Mouse (Mus musculus) urinary bladder, postnatal 25 days (tissue): ENCODE measurements around the gene Sh3bgrl3.
A peak's percentile ranks its signal among the peaks of the same experiment; 100 is the strongest.

Experiments
- DNase-seq: peaks from one replicate; pipeline ENCODE4 v3.0.0; 2022; ENCODE audit warnings: low spot score

The Sh3bgrl3 gene

GRCm38 (mm10) chr4:134110653-134111052 is 17.9 kb downstream of the Sh3bgrl3 start:
- DNase-seq, result no peak

DNA sequence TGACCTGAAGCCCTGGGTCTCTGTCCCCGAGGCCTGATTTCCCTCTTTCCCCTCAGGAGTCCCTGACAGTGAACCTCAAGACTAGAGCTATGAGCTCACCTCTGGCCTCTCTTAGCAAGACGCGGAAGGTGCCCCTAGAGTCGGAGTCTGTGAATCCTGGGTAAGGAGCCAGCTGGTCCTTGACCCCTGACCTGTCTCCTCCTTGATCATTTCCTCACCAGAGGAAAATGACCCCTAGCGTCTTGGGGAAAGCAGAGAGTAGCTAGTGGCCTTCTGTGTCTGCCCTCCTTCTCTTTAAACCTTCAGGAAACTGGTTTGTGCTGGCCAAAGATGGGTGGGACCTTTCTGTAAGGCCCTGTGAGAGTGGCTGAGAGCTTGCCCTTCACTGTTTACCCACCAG is 20.4 kb downstream of the Sh3bgrl3 start:
- no peak for DNase-seq

GRCm38 (mm10) chr4:134107730-134108129 is 20.9 kb downstream of the Sh3bgrl3 start:
- no peak for DNase-seq

DNA sequence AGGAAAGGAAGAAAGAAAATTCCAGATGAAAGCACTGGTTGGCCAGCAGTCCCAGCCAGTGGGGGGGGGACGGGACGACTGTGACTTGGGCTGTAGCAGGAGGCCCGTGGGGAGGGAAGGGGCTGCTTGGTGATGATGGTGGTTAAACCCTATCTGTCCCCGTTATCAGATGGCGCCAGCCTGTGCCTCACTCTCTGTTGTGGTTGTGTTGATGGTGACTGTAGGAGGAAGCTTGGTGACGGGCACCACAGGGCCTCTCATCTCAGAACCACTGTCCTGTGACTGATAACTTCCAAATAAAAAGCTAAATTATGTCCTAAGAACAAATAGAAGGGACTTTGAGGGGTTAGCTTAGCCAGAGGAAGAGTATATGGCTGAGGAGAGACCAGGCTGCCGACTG is 22.5 kb downstream of the Sh3bgrl3 start:
- no peak for DNase-seq

DNA sequence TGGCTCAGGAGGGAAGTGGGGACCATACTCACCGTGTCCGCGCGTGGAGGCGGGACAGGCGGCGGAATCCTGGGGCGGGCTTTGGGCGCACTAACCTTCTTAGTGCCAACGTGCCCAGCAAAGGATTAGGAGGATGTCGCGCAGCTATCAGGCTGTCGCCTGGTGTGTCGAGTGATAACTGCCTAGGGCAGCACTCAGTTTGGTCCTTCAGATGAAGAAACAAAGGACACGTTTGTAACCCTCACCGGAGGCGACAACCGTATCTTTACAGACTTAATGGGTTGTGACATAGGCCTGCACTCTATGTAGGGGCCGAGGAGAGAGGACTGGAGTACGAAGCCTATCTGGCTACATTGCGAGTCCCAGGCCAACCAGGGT is 25.9 kb downstream of the Sh3bgrl3 start:
- no peak for DNase-seq

- peak; percentile 74 for DNase-seq
Observed at GRCm38 (mm10) chr4:134101979-134102741, 26.4 kb downstream of the Sh3bgrl3 start, which contains the start of gene Ubxn11. Gene Ubxn11, plus strand, starts transcription at chr4:134102570.

- no peak for DNase-seq
Observed at GRCm38 (mm10) chr4:134100245-134100644, 28.3 kb downstream of the Sh3bgrl3 start.

- no peak for DNase-seq
Observed at GRCm38 (mm10) chr4:134098628-134099027, 30.0 kb downstream of the Sh3bgrl3 start.

- no peak for DNase-seq
Observed at GRCm38 (mm10) chr4:134097015-134097608, 31.5 kb downstream of the Sh3bgrl3 start.

DNA sequence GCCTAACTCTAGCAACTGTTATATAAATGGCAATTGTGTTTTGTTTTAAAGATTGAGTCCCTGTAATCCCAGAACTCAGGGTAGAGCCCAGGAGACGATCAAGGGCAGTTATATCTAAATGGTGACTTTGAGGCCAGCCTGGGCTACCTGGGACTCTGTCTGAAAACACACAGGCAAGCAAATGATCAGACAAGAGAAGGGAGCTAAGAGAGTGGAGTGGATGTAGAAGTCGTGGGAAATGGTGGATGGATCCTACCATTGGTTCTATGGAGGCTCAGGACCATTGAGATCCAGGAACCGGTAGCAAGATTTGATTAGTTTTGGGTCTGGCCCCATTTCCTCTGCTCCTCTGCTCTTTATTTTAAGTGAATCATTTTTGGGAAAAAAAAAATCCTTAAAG is 32.5 kb downstream of the Sh3bgrl3 start:
- DNase-seq, result no peak

- DNase-seq, result no peak
Observed at GRCm38 (mm10) chr4:134094923-134095547, 33.6 kb downstream of the Sh3bgrl3 start, which contains the start of gene Cd52. Gene Cd52, minus strand, starts transcription at chr4:134095082.

DNA sequence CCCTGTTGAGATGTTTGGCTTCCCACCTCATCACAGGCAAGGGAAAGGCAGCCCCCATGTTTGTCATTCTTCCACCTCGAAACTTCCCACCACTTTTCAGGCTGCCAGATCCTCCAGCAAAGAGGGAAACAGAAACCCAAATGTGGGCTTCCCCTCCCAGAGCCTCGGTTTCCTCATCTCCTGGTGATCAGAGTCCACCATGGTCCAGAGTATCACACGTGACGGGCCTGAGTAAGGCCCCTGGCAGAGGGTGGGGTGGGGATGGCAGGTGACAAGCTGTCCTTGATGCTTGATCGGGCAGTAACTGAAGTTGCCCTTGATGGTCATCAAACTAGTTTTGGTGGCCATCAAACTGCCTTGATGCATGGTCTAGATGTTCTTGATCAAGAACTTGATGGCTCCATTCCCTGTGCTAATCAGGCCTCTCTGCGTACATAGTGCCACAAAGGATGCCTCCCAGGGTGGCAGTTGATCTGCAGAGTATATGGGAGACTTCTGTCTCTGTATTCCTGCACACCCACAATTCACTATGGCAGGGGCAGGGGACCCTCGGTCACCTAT is 34.5 kb downstream of the Sh3bgrl3 start:
- no peak for DNase-seq

DNA sequence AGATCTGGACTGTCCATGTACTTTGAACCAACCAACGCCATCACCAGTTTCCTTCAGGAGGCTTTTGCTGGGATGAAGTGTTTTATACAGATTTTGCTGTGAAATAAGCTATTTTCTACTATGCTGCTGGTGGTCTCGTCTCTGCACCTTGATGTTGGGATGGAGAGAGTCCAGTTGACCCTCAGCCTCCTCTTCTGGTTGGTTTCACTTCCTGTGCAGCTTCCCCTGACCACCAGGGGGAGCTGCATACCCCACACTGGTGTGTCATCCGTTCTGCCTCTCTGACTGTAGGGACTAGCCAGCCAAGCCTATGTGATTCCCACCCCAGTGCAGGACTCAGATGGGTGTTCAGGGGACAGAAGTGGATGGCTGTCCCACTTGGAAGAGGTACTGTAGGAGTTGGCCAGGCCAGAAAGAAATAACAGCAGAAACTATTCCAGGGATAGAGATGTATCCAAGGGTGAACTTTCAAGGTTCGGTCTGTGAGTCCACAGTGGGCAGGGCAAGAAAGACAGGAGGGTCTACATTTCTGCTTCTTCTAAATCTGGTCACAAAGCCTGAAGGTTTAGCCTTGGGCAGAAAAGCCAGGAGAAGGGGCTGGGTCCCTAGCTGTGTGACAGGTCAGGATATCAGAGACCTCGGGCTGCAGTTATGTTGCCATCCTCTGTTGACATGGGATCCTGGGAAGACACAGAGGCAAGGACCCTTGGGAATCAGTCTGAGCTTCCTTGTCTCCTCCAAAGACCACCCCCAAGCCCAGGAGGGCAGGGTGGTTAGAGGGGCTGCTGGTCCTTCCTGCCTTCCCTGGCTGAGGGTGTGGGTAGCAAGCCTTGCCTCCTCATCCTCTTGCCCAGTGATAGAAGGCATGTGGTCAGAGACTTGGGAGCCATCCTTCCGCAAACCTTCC is 36.0 kb downstream of the Sh3bgrl3 start:
- DNase-seq, result peak; percentile 58

DNA sequence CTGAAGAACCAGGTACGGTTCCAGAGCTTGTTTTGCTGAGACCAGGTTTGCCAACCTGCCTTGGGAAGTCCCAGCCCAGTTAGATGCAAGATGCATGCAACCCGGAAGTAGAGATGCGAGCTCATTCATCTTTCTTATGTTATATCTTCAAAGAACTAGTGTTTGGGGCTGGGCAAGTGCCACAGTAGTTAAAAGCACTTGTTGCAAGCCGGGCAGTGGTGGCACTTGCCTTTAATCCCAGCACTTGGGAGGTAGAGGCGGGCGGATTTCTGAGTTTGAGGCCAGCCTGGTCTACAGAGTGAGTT is 37.4 kb downstream of the Sh3bgrl3 start:
- no peak for DNase-seq

DNA sequence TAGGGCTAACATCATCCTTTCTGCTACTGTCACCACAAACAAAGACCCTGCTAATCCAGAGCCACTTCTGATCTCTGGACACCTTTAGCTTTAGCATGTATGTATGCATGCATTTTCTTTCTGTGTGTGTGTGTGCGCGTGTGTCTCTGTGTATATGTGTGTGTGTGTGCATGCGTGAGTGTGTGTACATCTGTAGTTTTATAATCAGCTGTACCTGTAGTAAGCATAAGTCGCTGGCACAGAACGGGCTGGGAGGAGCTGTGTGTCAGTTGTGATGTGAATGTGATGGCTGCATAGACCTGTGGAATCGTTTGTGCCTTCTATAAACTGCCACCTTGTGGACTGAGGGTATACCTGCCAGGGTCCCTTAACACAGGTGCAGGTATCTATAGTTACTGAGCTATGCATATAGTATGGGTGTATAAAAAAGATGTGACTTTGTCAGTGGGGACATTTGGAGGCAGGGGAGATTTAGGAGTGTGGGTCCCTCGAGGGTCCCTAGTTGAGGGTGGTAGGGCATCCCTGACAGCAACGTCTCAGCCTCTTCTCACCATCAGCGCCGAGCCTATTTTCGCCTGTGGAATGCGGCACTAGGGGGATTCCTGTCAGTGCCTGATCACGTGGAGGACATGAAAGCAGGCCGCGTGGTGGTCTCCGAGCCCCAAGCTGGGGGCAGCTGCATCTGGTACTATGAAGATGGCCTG is 37.9 kb downstream of the Sh3bgrl3 start:
- no peak for DNase-seq

DNA sequence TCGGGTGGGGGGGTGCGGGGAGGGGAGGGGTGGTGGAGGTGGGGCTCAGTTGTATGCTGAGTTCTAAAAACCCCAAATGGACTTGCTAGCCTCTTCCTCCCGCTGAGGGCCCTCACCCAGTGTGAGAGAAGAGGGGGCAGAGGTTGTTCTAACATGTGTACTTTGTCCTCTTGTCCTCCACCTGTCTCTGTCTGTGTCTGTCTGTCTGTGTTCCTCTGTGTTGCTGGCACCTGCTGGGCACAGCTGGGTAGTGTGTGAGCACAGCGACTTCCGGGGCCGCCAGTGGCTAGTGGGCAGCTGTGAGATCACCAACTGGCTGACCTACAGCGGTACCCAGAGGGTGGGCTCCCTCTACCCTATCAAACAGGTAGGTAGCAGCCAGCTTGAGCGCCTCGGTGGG is 39.6 kb downstream of the Sh3bgrl3 start:
- no peak for DNase-seq

DNA sequence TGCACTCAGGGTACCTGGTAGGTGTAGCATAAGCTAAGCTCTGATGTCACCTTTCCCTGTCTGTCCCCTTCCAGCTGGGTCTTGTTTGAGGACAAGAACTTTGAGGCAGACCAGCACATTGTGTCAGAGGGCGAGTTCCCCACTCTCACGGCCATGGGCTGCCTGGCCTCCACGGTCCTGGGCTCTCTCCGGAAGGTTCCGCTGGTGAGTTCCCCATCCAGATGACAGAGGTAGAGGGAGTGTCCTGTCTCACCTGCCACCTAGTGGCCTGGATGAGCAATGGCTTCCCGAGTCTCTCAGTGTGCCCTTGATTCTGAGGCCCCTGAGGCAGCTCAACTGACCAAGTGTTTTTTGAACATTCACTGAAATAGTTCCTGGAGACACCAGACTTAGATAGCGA is 41.2 kb downstream of the Sh3bgrl3 start:
- no peak for DNase-seq

DNA sequence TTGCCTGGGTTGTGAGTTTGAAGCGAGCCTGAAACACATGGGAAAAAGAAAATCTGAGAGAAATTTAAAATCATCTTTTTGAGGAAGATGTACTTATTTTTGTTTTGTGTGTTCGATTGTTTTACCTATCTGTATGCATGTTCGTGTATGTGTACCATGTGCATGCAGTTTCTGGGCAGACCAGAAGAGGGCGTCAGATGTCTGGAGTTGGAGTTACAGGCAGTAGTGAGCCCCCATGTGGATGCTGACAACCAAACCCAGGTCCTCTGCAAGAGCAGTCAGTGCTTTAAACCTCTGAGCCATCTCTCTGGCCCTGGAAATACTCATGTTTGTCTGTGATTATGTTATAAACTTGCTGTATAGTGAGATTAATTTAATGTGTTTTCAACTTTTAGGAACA is 43.6 kb downstream of the Sh3bgrl3 start:
- DNase-seq, result no peak

GRCm38 (mm10) chr4:134082460-134082859 is 46.1 kb downstream of the Sh3bgrl3 start:
- DNase-seq, result no peak

DNA sequence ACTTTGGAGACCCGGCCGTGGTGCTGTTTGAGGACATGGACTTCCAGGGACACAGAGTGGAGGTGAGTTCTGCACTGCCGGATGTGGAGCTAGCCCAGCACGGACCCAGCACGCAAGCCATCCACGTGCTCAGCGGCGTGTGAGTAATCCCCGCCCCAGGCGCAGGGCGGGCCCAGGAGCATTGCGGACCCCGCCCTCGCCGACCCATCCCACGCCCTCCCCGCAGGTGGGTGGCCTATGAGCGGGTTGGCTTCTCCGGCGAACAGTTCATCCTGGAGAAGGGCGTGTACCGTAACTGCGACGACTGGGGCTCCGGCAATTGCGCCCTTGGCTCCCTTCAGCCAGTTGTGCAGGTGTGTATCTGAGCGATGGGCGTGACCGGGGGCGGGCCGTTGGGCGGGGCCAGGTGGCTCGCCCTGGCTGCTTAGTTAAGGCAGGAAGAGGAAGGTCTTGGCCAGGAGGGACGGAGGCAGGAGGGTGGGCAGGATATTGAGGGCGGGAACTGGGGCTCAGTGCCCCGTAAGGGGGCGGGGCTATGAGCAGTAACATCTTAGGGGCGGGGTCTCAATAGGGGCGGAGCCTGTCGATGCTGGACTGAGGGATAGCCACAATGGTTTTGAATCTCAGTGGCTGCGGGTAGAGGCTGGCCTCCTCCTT is 46.7 kb downstream of the Sh3bgrl3 start:
- DNase-seq, result peak; percentile 63

DNA sequence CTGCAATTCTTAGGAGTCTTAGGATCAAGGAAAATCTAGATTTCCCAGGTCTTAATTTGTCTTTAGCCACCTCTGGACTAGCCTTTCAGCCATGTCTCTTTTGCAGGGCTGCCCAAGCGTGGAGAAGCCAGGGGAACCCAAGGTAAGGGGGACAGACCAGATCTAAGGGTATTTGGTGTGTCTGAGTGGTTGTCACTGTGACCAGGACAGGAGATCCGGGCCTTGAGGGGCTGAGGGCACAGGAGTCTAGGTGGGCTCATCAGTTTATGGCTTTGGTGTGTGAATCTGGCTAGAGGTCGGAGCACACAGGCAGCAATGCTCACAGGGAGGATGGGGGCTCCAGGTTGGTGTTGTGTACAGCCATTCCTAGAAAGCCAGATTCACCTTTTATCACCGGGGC is 47.9 kb downstream of the Sh3bgrl3 start:
- DNase-seq, result no peak
